Mouse (Mus musculus) adrenal gland, postnatal 36 days (tissue): ENCODE results near the gene Fgf23. TPM values are rescaled to one million over a fixed set of nuclear protein-coding genes. Genes with fewer than 3 reads are reported as not detected.

ENCODE experiments used
- DNase-seq, 2 experiments: peaks; one replicate each; pipeline ENCODE4 v3.0.0; 2021; ENCODE audit warnings: mixed read lengths in 1 of 2
- total RNA-seq, 2 experiments: library from RNA; stranded (reverse); gene quantifications; 2 replicates each; pipeline ENCODE4 v1.2.3; 2021

Gene Fgf23
- total RNA-seq, 2 experiments from 2014 or later: not detected

DNA sequence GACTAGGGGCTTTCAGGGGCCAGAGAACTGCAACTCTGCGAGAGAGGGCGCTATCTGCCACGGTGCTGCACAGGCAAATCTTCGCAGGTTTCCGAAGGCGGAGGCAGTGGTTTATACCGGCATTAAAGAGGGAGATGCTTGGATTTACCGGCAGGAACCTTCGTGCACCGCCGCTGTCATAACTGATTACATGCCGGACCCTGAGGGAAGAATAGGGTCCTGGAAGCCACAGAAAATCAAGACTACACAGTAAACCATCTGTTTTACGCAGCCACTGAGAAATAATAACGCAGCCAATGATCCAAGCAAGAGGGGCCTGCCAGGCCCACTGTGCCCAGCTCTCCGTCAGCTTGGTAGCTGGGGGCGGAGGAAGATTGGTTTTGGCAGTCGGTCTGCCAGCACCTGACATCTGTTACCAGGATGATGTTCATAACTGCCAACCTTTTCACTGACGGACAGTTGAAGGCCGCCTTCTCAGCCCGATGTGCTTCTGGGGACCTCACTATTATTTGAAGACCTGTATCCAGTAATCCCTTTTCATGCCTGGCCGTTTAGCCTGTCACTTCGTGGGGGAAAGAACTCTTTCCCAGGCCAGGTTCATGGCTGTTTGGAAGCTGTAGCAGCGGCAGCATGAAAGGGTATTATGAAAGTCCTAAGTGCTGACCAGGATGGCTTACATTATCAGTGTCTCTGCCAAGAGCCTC lies 42.2 kb downstream of the Fgf23 start:
- DNase-seq: no peak

DNA sequence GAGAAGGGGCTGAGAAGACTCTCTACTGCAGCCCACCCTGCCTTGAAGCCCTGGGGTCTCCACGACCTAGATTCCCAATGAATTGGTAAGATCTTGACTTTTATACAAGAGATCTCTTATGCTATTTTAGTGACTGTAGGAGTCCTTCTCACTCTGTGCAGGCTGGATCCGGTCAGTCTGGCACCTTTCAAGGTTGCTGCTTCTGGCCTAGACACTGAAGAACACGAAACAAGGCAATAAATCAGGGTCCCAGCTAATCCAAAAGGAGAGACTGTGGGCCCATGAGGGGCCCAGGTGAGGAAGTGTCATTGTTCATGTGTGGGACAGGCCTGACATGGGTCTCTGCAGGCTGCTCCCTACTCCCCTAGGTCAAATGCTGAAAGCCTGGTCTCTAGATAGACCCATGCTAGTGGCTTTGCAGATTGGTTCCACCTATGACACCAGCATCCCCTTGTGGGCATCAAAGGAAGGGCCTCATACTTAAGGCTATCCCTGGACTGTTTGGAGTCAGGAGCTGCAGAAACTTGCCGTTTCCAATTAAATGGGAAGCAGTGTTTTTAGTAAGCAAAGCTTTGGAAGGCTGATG lies 49.6 kb downstream of the Fgf23 start:
- peak; percentile 68 to 69 for DNase-seq

DNA sequence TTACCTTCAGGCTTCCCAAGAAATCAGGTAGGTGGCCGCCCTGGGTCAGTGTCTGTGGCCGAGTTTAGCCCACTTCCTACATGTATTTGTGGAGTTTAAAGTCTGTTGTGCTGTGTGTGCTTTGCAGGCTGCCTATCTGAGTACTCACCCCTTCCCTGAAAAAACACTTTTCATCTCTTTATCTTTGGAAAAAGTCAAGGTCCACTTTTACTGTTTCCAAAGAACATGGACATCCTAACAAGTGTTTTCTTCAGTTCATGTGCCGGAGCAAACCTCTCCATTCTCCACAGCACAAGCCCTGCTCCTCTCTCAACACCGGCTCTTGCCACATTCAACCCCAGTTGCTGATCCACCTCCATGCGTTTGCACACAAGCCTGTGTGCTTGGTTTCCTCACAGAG lies 50.3 kb downstream of the Fgf23 start:
- peak in 1 of 2 experiments; percentile 23 for DNase-seq

DNA sequence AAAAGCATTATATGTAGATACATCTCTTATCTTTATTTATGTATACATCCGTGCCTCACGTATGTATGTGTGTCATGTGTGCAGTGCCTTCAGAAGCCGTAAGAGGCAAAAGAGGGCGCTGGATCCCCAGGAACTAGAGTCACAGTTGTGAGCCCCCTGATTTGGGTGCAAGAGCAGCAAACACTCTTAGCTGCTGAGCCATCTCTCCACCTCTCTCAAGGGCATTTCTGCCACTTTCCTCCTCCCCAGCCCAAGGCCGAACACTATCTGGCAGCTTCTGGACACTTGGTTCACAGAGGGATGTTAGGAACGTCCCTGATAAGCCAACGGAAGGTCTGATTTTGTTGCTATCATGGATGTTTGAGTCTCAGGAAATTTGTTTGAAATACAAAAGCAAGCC lies 50.8 kb downstream of the Fgf23 start:
- peak; percentile 48 to 65 for DNase-seq

DNA sequence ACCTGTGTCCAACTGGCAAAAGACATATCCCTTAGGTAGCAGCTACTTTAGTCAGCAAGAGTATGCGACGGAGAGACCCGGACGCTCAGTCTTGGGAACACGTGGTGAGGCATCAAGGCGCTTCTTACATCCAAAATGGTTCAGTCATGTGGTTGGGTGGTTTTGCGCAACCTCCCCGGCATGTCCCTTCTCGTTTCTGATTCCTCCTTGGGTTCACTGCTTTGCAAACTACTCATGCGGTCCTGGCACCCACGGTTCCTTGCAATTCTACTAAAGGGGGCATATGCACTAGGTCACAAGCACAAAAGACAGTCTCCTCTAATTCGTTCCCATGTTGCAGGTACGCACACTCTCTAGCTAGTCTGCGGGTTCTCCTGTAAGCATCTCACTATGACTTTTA lies 57.0 kb downstream of the Fgf23 start:
- DNase-seq: no peak

DNA sequence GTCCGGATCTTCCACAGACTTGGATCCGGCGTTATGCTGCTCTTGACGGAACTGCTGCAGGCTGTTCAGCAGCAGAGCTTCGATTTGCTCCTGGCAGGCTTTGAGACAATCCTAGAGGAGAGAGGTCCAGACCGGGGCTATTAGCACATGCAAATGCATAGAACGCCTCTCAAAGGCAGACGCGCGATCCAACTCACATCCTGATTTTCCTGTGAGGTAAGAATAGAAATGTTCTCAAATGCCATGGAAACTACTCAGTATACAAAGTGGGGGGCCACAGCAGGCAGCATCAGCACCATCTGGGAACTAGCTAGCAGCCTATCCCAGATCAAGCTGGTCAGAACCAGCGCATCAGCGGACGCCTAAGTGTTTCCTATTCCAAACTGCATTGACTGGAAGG lies 57.7 kb downstream of the Fgf23 start:
- DNase-seq: no peak

Other genes with a start within 250 kb of the Fgf23 start
- 100 to 1,000 TPM; 223 to 240 TPM for gene Ndufa9, start 223.8 kb upstream of the Fgf23 start, total RNA-seq
- gene Akap3, start 219.8 kb upstream of the Fgf23 start, total RNA-seq: not detected
- under 1 TPM in 1 of 2 experiments, not detected in 1; 0.26 TPM for gene Dyrk4, start 151.1 kb upstream of the Fgf23 start, total RNA-seq
- gene Rad51ap1, start 133.3 kb upstream of the Fgf23 start, total RNA-seq: 1 to 10 TPM; 2.1 to 2.3 TPM
- gene D6Wsu163e, start 132.9 kb upstream of the Fgf23 start, total RNA-seq: 10 to 100 TPM; 21.4 to 21.5 TPM
- not detected for gene Fgf6, start 57.3 kb upstream of the Fgf23 start, total RNA-seq
- gene Tigar, start 36.7 kb downstream of the Fgf23 start, total RNA-seq: 10 to 100 TPM; 18.4 to 22.3 TPM
- gene Ccnd2, start 79.3 kb downstream of the Fgf23 start, total RNA-seq: 100 to 1,000 TPM; 366 to 550 TPM